Mouse (Mus musculus) thymus, postnatal 10 days (tissue): ENCODE data around the gene Inpp5a.

Experiments used
- DNase-seq, 2 experiments: peaks; one replicate each; pipeline ENCODE4 v3.0.0; 2021; ENCODE audit warnings: low spot score in 2 of 2

The Inpp5a gene

GRCm38 (mm10) chr7:139441022-139441421, 52.1 kb downstream of the Inpp5a start:
- no peak for DNase-seq

- DNase-seq: no peak
Observed at GRCm38 (mm10) chr7:139441761-139442211, 52.9 kb downstream of the Inpp5a start.

- no peak for DNase-seq
Observed at GRCm38 (mm10) chr7:139445621-139446020, 56.7 kb downstream of the Inpp5a start.

GRCm38 (mm10) chr7:139447381-139447780, 58.5 kb downstream of the Inpp5a start:
- DNase-seq: no peak

- DNase-seq: no peak
Observed at GRCm38 (mm10) chr7:139450186-139450998, 61.5 kb downstream of the Inpp5a start.

- DNase-seq: no peak
Observed at GRCm38 (mm10) chr7:139451711-139452110, 62.8 kb downstream of the Inpp5a start.

- DNase-seq: no peak
Observed at GRCm38 (mm10) chr7:139452199-139452598, 63.3 kb downstream of the Inpp5a start.

- no peak for DNase-seq
Observed at GRCm38 (mm10) chr7:139453198-139453597, 64.3 kb downstream of the Inpp5a start.

- no peak for DNase-seq
Observed at GRCm38 (mm10) chr7:139454285-139454684, 65.4 kb downstream of the Inpp5a start.

GRCm38 (mm10) chr7:139456759-139457158, 67.8 kb downstream of the Inpp5a start:
- DNase-seq: no peak

- no peak for DNase-seq
Observed at GRCm38 (mm10) chr7:139461344-139461743, 72.4 kb downstream of the Inpp5a start.

GRCm38 (mm10) chr7:139462142-139462541, 73.2 kb downstream of the Inpp5a start:
- no peak for DNase-seq

- DNase-seq: no peak
Observed at GRCm38 (mm10) chr7:139465538-139465937, 76.6 kb downstream of the Inpp5a start.

GRCm38 (mm10) chr7:139466484-139467176, 77.7 kb downstream of the Inpp5a start:
- DNase-seq: no peak

GRCm38 (mm10) chr7:139467177-139467895, 78.4 kb downstream of the Inpp5a start:
- DNase-seq: no peak

- DNase-seq: no peak
Observed at GRCm38 (mm10) chr7:139467896-139468279, 79.0 kb downstream of the Inpp5a start.

- DNase-seq: no peak
Observed at GRCm38 (mm10) chr7:139468440-139468839, 79.5 kb downstream of the Inpp5a start.

GRCm38 (mm10) chr7:139469457-139469856, 80.5 kb downstream of the Inpp5a start:
- DNase-seq: no peak

- no peak for DNase-seq
Observed at GRCm38 (mm10) chr7:139470481-139470880, 81.6 kb downstream of the Inpp5a start.

GRCm38 (mm10) chr7:139472052-139472451, 83.1 kb downstream of the Inpp5a start:
- DNase-seq: no peak

- DNase-seq: peak; percentile 41 to 76
Observed at GRCm38 (mm10) chr7:139472865-139473549, 84.1 kb downstream of the Inpp5a start.

- no peak for DNase-seq
Observed at GRCm38 (mm10) chr7:139475896-139476295, 87.0 kb downstream of the Inpp5a start.
